Mouse (Mus musculus) T-cell, adult 2 months (primary cell): Measurements from ENCODE around the gene Fam185a.

Source experiments
- DNase-seq: peaks from one replicate; pipeline ENCODE4 v3.0.0; 2022; ENCODE audit warnings: low spot score

Gene Fam185a

DNA sequence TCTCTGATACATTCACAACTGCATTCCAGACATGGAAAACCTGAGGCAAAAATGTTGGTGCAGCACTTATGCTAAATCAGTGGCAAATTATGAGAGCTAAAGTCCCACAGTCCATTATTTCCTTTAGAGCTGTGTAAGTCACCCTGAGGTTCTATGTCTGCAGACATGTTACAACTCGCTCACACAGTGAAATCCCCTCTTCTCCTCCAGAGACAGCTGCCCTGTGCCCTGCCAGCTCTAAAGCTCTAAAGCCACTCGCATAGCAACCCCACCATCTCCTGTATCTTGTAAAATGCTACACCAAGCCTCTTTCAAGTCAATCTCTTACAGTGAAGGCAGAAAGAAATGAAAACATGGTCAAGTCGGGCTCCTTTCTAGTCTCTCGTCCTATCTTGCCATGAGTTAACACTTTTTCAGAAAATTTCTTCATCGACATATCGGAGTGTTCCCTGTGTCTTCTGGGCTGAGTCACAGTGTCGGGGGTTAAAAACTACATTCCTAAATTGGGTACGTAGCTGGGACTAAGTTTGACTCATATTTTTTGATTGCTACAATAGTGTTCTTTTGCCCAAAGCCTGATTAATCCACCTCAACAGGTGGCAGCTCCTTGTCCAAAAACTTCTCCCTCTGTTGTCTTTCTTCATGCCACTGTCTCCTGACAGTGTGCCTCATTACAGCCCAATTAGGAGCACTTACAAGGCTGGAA, 68.7 kb downstream of the Fam185a start:
- DNase-seq = no peak

DNA sequence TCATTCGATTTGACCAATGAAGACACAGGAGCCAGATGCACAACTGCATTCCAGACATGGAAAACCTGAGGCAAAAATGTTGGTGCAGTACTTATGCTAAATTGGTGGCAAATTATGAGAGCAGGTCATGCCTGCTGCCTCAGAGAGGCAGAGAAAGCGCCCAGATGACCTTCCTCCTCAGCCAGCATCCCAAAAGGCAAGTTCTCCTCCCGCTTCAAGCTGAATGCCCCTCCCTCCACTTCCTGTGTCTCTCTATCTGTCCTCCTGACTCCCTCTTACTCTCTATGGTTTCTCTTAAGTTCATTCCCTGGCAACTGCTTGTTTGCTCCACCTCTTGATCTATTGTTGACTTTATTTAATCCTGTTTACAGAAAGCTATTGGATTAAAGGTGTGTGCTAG, 70.0 kb downstream of the Fam185a start:
- no peak for DNase-seq

DNA sequence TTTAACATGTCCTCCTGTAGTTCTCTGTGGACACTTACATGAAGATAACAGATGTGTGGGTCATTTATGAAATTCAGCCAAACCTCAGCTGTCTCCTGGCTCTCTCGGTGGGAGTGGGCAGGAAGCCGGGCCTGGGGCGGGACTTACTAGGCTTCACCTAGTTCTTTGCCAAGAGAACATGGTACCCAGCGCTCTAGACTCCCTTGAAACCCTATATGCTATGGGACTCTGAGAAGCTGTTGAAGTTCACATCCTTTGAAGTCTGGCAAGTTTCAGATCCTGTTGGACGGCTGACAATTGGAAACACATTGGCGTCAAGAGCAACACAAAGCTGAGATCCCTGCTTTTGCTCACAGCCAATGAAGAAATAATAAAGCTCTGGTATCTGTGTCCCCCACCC, 71.6 kb downstream of the Fam185a start:
- DNase-seq = no peak

DNA sequence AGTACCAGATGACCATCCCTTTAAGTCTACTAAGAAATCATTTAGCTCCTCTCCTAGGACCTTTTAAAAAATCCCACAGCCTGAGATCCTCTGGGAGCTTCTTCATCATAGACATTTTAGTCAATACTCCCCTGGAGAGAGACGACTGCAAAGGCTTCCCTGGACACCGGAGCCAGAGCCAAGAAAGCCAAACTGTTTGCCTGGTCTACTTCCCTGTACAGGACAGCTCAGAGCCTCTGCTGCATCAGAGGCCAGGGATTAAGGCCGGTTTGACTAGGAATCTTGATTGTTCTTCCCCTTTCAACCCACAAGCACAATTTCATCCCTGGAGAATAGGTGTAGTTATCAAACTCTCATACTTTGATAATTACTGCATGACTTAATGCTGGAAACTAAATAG, 72.1 kb downstream of the Fam185a start:
- DNase-seq = no peak

DNA sequence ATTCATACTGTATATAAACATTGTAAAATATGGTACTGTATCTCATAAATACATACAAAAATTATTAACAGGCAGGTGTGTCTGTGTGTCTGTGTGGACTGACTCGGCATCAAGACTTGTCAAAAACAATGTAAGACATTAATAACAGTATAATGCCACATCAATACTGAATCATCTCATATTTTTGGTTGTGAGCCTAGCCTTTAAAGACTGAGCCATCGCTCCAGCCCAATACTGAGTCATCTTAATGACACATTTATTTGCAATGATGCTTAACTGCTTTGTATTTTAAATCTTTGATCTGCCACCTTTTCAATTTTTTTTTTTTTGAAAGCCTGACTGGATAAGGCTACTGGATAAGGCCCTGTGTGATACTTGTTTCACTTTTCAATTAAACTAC, 73.7 kb downstream of the Fam185a start:
- DNase-seq = no peak

DNA sequence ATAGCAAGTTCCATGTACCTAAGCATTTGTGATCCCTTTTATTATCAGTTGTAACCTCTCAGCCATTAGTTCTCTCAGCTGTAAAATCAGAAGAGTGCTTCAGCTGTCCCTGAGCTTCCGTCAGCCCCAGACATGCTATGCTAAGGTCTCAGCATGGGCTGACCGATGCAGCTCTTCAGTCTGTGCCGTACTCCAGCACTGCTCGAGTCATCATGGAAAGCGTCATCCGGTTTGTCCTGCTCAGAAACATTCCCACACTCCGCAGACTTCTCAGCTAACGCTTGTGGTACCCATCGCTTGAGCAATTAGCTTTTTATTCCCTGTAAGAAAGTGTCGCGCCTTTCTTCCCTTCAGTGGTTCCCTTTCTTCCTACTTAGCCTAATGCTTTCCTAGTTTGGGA, 74.2 kb downstream of the Fam185a start:
- no peak for DNase-seq

DNA sequence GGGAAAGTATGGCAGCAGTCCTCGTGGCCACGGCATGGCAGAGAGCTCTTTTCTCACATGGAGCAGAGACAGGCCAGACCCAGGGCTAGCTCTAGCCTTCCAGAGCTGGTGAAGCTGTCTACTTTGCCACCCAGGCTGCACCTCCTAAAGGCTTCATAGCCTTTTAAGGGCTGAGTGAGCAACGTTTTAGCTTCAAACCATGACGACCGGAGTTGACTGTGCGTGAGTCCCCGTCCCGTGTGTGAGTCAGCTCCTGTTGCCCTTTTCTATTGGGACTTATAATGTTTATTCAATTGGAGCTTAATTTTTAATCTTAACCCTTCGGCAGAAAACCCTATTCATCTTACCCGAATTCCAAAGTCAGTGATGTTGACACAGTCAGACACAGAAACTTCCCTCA, 75.4 kb downstream of the Fam185a start:
- no peak for DNase-seq

DNA sequence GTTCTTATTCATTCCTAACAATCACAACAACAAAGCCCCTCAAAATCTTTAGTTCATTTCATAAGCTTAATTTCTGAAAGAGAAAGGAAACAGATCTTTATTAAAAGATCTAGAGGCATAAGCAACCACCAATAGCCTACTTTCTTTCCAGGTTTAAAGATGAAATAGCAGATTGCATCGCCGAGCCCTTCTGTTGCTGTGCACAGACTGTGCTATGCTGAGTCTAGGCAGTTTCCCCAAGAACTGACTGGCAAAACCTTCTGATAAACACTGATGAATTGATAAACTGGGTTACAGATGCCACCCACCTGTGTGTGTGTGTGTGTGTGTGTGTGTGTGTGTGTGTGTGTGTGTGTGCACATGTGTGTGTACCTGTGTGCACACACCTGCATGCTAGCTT, 76.2 kb downstream of the Fam185a start:
- no peak for DNase-seq

DNA sequence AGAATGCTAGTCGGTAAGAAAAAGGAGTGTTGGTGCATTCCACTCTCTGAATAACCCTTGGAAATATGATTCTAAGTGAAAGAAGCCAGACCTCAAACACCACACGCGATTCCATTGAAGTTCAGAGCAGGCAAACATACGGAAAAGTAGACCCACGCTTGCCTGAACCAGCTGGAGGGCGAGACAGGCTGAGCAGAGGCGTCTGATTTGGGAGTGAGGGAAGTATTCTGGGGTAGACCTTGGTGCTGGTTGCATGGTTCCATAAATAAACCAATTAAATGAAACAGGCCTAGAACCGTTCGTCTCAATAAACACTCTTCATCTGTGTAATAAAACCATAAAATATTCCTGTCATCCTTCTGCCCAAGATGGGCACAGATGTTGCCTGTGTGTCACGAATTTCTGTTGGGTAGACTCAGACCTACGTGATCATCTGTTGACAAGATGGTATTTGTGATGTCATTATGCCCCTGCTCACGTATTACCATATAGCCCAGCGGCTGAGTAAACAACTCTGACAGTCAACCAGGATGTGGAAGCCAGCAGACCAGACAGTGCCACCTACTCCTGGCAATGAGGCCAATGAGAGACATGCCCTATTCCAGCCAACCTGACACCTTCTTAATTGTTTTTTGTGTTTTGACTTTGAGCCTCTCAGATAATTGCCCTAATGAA, 78.3 kb downstream of the Fam185a start:
- DNase-seq = no peak

DNA sequence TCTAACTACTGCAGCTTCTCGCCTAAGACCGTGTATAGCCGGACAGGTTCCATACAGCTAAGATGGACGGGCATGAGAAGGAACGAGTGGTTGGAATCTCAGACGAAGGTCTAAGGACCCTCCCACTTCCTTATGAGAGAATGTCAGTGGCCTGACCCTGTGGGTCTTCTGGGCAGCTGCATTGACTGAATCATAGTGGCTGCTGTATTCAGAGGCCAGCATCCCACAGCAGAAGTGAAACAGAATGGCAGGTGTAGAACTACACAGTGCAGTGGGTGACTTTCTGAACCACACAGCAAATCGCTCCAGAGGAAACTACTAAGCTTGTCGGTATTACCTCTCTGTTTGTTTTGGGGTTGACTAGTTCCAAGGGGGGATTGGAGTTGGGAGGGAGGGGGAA, 80.4 kb downstream of the Fam185a start:
- DNase-seq = no peak

DNA sequence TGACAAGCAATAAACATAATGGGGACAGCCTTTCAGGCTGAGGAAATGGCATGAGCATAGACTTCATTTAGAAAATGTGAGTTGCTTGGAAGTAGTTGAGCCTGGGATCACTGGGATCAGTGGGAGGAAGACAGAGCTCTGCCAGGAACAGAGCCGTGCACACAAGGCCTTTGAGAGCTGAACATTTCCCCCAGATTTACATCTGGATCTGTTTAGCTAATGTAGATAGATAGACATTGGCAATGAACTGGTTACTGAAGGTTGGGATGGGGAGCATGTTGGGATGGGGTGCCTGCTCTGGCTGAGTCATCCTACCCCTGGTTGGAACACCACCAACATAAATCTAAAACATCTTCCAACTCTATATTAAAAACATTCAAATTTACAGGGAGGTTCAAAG, 82.1 kb downstream of the Fam185a start:
- no peak for DNase-seq

DNA sequence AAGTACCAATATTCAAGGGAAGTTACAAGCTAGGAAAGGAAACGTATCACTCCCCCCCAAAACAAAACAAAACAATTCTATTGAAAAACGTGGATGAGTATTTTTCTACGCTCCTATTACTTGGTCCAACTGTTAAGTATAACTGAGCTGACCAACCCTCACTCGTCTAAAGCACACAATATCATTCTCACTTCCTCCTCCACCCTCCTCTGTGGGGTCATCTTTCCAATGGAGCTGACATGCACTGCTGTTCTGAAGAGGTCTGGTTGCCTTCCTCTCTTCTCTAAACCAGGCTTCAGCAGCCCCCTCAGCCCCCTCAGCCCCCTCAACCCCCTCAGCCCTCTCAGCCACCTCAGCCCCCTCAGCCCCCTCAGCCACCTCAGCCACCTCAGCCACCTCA, 85.0 kb downstream of the Fam185a start:
- no peak for DNase-seq

DNA sequence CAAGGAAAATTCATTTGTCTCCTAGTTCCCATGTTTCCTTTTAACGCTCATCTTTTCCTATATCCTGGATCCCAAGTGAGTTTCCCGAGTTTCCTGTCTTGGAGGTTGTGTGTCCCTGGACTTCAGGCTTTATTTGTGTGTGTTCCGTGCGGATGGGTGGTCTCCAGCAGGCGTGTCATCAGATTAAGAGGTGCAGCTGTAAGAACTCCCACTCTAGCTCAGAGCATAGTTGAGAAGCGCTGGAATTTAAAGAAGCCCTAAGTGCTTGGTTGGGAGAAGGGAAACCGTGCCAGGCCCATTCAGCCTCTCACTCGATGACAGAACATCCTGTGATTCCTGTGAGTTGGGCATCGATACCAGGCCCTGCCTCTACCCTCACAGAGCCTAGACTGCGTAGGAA, 88.6 kb downstream of the Fam185a start:
- no peak for DNase-seq

DNA sequence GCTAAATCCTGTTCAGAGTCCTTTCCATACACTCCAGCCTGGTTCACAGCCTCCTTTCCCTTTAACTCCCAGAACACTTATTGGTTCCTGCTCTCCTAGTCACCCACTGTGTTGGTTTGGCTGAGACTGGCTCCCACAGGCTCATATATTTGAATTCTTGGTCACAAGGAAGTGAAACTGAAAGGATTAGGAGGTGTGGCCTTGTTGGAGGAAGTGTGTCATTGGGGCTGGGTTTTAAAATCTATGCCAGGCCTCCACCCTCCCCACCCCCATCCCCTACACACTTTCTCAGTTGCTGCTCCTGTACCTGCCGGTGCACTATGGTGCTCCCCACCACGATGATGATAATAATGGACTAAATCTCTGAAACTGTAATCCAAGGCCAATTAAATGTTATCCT, 92.8 kb downstream of the Fam185a start:
- no peak for DNase-seq

DNA sequence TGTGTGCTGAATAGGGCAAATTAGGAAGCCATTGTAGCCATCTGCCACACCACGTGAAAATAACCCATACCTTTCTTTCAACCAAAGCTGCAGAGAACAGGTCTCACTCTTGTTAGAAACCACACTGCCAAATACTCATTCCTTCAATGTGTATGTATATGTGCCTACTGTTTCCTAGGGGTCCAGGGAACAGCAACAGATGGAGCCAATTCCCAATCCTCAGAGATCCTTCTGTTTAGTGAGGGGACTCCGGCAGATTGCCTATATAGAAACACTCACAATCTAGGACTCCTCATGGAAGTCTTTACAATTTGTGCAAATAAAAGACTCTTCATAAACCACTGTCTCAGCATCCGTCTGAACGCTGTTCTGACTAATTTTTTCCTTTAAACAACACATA, 93.4 kb downstream of the Fam185a start:
- DNase-seq = no peak

DNA sequence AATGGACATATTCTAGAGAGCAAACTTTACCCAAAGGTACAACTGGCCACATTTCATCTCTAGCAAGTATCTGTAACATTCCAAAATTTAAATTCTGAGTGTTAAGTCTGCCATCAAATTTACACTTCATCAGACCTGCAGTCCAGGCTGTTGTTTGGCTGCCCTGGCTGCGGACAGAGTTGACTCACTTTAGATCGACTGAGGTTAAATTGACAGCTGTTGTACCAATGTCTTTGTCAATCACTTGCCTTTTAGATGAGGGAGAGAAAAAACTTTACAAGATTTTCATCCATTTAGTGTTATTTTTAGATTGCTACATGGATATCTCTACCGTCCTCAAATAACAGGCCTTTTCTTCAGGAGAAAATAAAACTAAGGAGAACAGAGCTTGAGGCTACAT, 94.4 kb downstream of the Fam185a start:
- no peak for DNase-seq

DNA sequence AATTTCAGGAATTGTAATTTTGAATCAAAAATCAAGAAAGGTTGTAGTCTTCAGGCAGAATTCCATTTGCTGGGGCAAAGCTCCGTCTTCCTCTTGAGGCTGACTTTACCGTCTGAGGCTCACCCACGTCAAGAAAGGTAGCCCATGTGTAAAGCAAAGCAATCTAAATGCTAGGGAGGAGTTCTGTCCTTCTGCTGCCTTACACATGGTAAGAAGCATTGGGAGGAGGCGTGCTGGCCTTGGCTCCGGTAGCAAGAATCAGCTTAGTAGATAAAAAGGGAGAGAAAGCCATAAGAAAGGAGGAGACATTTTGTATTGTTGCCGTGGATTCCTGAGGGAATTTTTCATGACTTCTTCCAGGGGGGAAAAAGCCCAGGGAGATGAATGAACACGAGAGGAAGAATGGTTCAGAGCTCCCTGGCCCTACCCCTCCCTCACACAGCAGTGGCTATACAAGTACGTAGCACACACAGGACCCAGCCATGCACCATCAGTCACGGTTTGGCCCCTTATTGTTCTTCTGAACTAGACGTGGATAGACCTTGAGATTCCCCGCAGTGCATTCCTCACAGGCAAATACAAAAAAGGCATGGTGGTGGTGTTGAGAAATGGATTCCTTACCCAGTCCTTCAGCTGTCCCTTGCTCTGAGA, 102.2 kb downstream of the Fam185a start:
- DNase-seq = no peak

DNA sequence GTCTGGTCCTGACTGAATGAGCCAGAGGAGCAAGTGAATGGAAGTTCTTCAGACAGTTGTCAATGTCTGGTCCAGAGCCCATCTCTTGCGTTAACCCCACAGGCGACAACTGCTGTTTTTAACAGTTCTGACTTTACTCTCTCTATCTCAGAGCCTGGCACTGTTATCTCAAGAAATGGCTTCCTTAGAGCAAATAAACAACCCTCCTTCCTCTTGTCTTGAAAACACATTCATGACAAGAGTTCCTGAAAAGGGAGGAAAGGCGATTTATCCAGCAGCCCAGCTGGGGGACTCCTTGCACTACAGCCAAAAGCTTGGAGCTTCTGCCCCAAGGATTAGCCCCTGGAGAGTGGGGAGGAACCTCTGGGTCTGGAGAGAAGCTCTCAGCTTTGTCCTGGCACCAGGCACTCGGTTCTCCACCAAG, 102.7 kb downstream of the Fam185a start:
- no peak for DNase-seq

DNA sequence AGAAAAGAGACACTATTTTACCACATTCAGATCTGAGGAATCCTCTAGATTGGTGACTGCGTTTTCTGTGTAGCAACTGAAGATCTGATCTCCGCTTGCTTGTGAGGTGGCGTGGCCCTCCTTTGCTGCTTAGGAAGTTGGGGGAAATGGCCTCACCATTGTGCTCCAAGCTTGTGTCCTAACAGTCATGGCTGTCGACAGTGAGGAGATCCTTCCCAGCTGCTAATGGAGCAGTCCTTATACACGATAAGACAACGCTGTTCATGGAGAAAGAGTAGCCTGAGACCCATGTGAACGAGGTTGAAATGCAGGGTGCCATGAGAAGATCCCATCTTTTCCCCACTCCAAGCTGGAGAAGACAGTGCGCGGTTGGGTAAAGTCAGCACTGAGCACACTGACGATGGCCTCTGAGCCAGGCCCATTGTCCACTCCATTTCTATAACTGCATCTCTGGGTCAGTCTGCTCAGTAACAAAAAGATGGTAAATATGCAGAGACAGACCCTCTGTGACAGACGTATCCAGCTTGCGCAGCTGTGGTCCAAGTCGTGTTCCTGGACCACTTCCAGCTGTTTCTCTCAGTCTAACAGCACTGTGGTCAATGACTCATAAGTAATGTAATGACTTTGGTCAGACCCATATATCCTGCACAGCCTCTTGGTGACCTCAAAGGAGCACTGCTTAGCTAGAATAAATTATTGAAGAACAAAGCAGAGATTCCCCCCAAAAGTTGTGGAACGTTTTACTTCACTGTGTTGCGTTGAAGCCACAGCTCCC, 103.5 kb downstream of the Fam185a start:
- no peak for DNase-seq

DNA sequence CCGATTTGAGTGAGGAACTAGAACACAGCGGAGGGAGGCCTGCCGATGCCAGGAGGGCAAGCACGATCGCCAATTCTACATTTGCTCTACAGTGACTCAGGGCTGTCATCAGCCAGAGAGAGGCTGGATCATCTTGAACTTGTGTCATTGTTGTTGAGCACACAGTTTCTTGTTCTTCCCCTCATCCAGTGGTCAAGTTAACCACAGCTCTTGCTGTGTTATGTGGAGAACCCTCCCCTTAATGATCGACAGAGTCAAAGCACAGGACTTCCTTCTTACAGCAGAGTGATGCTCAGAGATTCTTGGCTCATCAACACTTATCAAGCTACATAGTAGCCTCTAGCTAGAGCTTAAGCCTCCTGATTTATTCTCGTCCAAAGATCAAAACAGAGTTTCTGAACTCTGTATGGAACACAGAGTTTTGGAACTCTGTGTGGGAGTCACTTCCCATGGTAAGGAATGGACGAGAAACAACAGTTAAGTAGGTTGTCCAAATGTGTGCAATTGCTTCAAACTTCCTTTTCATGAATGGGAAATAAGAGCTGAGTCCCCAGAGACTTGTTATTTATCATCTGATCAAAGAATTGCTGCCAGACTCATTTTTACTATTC, 104.5 kb downstream of the Fam185a start:
- DNase-seq = no peak
